Mouse (Mus musculus) right cerebral cortex, adult 18-20 months (tissue): ENCODE measurements around the gene Diexf.
A peak's percentile ranks its signal among the peaks of the same experiment; 100 is the strongest.

ENCODE experiments used
- DNase-seq: peaks from one replicate; pipeline ENCODE4 v3.0.0; 2022; ENCODE audit warnings: mixed read lengths

Diexf gene

DNA sequence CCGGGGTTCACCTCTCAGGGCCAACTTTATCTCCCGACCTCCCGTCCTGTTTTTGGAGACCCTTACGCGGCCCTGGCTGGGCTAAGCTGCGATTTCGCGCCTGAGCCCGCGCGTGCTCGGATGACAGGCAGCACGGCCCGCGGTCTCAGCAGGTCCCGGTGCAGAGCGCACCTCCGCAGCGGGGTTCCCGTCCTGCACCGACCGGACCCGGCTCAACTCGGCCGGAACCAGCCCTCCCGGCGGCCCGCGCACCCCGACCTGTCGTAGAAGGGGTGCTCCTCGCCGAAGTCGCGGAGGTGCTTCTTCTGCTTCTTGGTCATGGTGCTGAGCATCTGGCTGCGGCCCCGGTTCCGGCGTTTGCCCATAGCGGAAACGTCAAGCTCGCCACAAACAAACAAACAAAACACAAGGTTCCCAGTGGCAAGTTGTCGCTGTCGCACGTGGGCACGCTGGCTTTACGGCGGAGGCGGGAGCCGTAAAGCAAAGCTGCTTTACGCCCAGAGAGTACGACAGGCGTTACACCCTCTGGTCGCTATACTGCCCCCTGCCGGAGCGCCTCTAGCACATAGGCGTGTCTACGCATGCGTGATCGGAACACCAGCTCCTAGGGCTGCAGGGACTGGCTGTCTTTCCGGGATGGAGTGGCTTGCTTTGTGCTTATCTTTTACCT, at the start of gene Diexf:
Gene Diexf, minus strand, starts transcription at position 487 of the 670 bp plus-strand sequence.
- peak; percentile 95 for DNase-seq

- DNase-seq, result no peak
These were observed 44.2 kb upstream of the Diexf start for GRCm38 (mm10) chr1:193174143-193174733.

DNA sequence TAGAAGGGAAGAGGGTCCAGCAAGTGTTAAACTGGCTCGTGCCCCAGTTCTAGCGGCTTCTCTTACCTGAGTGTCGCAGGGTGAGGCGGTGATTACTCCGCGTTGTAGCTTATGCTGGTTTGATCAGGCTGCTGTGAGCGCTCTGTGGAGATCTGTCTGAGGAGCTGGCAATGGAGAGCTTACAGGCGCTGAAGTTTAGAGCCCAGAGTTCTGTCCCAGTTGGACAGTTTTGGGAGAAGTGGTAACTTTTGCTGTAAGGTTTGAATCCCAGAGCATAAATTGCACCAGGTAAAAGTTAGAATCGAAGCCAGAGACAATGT, 43.7 kb upstream of the Diexf start:
- DNase-seq, result no peak

DNA sequence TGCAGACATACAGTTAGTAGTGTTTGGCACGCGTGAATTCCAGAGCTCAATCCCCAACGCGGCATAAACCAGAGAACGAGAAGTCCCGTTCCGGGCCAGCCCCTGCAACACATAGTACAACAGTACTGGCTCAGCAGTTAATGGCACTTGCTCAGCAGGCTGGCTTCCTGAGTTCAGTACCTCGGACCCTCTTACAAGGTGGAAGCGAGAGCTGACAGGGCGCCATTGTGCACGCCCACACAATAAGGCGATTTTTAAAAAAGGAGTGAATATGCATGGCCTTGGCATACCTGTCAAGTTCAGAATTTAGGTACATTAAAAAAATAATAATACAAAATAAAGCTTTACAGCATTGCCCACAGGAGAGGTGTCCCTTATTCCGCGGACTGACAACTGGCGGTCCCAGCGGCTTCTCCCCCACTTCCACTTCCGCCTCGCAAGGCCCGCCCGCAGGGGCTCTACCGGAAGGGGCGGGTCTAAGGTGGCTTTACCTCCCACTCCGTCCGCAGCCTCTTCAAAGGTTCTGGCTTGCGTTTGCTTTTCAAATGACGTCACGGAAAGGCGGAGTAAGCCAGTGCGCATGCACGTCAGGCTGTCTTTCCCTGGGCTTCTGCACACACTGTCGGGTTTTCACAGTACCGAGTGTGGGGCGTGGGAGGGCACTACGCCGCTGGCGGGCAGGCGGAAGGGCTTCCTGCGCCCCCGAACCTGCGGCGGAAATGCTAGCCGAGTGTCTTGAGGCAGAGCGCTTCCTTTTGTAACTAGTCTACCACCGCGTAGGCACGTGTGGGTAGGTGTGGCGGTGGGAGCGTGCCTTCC, 43.1 kb upstream of the Diexf start:
- peak; percentile 98 for DNase-seq

DNA sequence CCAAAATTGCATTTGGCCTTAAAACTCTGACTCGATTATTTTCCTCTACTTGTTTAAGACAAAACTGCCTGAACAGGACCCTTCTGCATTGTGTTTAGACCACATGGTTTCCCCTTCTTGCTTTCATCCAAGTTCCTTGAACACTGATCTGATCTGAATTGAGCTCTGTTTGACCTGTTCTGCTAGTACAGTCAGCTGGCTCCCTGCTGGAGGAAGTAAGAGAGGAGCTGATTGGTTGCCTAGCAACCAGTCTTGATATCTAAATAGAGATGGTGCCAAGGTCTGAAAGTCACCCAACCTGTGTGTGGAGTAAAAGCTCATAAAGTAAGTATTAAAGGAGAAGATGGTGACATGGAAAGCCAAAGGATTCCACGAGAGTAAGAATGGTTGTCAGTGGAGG, 39.8 kb upstream of the Diexf start:
- no peak for DNase-seq

- DNase-seq, result no peak
These were observed 39.2 kb upstream of the Diexf start for GRCm38 (mm10) chr1:193169228-193169627.

DNA sequence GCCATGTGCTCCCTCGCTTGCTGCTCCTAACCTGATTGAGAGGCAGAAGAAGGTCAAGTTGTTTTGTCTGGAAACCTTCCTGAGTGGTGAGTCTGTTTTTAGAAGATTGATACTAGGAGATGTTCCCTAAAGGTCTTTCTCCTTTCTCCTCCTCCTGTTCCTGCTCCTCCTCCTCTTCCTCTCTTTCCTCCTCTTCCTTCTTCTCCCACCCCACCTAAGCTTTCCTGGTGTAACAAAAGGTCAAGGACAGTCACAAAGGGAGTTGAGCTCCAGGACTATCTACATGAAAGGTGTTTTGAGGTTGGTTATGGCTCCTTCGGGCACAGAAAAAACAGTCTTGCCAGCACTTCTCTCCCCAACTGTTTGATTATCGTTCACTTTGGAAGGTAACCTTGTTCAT, 37.7 kb upstream of the Diexf start, which contains the start of gene A130010J15Rik:
Gene A130010J15Rik, plus strand, starts transcription at position 301 of the 400 bp plus-strand sequence.
- no peak for DNase-seq

DNA sequence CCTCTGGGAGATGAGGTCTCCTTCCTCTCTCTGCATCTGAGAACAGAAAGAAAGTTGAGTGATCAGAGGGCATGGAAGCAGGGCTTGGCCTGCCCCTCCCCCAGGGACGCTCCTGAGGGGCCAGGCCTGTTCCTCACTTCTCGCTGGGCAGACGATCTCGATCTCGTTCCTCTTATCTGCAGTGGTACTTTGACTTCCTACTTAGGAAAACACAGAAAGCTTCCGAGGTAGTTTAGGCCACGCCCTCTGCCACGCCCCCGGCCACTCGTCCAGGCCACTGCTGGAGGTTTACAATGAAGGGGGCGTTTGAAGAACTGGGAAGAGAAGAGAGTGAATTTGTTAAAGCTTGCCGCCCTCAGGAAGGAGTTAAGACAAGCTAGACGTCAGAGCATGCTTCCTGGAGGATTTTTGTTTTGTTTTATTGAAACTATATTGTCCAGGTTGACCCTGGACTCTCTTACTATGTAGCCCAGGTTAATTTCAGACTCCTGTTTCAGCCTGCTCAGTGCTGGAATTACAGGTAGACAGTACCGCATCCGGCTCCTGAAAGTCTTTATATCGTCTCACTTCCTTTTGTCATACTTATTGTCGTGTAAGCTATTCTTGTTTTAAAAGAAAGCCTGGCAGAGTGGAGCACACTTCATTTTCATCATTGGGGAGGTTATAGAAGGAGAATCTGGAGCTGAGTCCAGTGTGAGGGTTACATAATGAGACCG, 30.4 kb upstream of the Diexf start:
- DNase-seq, result no peak

GRCm38 (mm10) chr1:193159613-193160012, 29.5 kb upstream of the Diexf start:
- no peak for DNase-seq

GRCm38 (mm10) chr1:193159163-193159562, 29.1 kb upstream of the Diexf start:
- DNase-seq, result no peak

- no peak for DNase-seq
These were observed 27.0 kb upstream of the Diexf start for GRCm38 (mm10) chr1:193157111-193157492.

DNA sequence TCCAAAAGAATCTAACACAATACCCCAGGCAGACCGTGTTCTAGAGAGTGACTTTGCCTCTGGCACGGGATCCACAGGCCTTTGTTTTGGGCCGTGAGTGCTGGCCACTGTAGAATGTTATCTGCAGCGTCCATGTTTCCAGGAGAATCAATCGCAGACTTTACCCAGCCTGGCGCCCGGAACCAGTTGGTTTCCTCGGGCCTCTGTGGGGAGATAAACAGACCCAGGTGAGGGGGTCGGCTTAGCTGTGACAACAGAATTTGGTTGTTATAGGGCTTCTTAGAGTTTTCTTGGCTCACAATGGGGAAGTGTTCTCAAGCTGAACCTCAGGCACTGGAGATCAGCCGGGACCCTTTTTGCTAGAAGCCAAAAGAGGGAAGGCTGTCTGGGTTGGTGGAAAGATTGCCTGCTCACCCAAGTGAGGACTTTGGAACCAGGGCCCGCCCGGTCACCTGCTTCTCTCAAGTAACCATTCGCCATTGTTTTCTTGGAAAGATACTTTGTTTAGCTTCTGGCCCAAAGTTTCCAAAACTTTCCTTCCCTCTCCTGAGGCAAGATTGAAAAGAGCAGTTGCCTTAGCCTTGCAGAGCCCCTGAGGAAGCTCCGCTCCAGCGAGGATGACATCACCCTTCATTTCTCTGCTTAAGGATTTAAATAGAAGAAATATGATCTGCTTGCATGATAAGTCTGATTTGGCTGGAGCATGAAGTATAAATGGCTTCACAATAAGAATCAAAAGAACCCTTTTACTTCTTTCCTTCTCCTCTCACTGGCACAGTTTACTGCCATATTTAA, 26.4 kb upstream of the Diexf start:
- DNase-seq, result no peak

DNA sequence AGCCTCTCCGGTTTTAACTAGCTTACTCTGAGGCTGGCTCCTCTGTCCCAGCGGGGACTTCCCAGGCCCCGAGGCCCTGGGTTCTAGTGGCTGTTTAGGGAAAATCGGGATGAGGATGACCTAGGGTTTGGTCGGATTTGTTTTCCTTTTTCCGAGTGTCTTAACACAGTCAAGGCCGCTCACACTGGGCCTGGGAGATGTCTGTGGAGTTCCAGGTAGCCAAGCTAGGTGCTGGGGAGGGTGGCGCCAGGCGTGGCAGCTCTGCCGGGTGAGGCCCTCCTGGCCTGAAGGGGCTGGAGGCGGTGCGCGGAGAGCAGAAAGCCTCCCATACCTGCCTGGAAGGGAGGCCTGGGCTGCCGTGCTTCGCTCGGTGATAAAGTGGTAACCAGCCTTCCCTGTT, 23.5 kb upstream of the Diexf start:
- DNase-seq, result no peak

GRCm38 (mm10) chr1:193152872-193153271, 22.8 kb upstream of the Diexf start, which contains the start of gene Irf6:
Gene Irf6 (plus strand): TSS chr1:193153111.
- DNase-seq, result no peak

- no peak for DNase-seq
These were observed 21.1 kb upstream of the Diexf start for GRCm38 (mm10) chr1:193151134-193151533.

DNA sequence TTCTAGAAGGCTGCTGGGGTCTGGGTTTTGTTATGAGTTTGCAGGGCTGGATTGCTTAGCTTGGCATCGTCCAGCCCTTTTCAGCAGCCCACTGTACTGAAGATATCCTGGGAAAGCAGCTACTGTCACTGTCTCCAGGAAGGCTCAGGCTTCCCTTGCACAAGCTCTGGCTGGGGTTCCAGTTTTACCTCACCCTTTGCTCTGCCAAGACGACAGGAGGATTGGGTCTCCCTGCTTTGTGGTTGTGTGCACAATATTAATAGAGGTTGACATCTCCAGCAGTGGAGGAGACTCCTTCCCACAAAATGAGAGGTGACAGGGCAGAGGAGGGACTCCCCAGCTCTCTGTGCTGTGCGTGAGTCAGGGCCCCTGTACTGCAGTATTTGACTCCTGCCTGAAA, 19.2 kb upstream of the Diexf start:
- no peak for DNase-seq

GRCm38 (mm10) chr1:193146416-193146815, 16.3 kb upstream of the Diexf start:
- no peak for DNase-seq

DNA sequence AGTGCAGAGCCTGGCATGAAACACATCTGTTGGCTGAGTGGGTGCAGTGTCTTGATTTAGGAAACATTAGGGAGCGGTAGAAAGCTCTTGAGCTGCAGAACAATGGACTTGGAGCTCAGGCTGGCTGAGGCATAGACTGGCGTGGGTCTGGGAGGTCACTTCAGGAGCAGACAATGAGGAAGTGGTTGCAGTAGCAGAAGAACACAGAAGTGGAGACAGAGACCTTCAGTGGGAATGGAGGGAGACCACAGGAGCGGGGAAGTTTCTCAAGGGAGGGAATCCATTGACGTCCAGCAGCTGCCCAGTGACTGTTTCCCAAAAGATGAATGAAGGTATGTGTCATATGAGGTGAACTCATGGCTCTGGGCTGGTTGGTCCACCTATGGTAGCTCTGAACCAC, 15.0 kb upstream of the Diexf start:
- no peak for DNase-seq

DNA sequence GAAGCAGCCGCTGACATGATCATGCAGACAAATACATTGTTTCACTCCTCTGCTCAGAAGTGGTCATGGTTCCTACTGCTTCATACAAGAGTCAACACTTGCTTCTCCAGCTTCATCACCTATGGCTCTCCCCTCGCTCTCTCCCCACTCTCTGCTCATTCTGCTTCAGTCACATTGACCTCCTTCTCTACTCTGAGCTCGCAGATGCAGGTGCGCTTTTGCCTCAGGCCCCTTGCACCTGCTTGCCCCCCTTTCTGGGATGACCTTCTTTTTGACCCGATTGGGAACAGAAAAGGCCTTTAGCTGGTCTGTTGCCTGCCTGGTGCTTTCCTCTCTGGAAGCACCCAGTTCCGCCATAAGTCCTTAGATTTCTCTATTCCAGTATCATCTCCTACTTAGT, 14.4 kb upstream of the Diexf start:
- no peak for DNase-seq

DNA sequence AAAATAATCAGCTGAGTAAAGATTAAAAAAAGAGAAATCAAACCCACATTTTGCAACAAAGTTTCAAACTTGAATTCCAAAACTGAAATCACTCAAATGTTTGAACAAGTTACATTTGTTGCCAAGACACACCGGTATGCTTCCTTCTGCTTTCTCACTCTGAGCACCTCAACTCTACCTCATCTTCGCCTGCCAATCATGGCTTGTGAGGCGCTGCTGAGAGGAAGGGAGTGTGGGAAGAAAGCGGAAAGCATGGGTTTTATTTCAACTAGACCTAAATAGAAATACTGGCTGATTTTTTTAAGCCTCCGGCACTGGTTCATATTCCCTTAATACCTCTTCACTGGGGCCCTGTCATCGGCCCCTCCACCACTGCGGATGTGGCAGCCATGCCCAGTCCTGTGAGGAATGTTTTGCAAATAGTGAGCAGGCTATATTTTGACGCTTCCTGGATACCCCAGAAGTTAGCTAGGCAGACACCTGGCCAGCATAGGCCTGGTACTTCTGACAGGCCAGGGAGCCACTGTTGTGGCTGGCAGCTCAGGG, 12.5 kb upstream of the Diexf start:
- no peak for DNase-seq

DNA sequence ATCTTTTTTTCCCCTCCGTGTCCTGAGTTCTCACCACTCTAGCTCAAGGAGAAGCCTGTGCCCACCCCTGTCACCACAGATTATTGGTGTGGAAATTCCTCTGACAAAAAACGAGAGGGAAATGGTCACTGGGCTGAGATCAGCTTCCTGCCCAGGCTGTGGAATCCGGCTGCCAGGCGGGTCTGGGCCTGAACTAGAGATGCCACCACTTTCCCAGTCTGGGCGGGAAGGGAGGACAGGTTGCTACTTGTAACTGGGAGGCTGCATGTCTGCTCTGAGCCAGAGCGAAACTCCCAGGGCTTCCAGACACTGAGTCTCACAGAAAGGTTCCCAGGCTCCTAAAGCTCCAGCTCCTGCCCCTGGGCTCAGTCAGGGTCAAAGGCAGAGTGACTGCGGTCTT, 11.0 kb upstream of the Diexf start:
- DNase-seq, result no peak

GRCm38 (mm10) chr1:193138669-193139068, 8.6 kb upstream of the Diexf start:
- no peak for DNase-seq
